Mouse (Mus musculus) mature B cell (primary cell): ENCODE data around the gene Tmem206.

Source experiments
- in situ Hi-C: fragments of 300-500 bp; cut with MboI; formaldehyde crosslinking; loops from 2 replicates; pipeline ENCODE4 v1.14.3; 2019

Tmem206 gene

GRCm38 (mm10) chr1:191325726-191326232, at the start of gene Tmem206:
Tmem206 (plus strand) TSS chr1:191325912.
- in situ Hi-C loops: no loop called here

- in situ Hi-C loops: no loop called here
Measured at GRCm38 (mm10) chr1:191276181-191276580, 49.5 kb upstream of the Tmem206 start.

GRCm38 (mm10) chr1:191277549-191278059, 48.1 kb upstream of the Tmem206 start:
- in situ Hi-C loops: no loop called here

- in situ Hi-C loops: no loop called here
Measured at GRCm38 (mm10) chr1:191278324-191278723, 47.4 kb upstream of the Tmem206 start.

- in situ Hi-C loops: no loop called here
Measured at GRCm38 (mm10) chr1:191281171-191281570, 44.5 kb upstream of the Tmem206 start.

- in situ Hi-C loops: no loop called here
Measured at GRCm38 (mm10) chr1:191282319-191282718, 43.4 kb upstream of the Tmem206 start.

GRCm38 (mm10) chr1:191283110-191284040, 42.3 kb upstream of the Tmem206 start:
- in situ Hi-C loops: no loop called here

GRCm38 (mm10) chr1:191284502-191284901, 41.2 kb upstream of the Tmem206 start:
- in situ Hi-C loops: no loop called here

- in situ Hi-C loops: no loop called here
Measured at GRCm38 (mm10) chr1:191288762-191289161, 37.0 kb upstream of the Tmem206 start.

GRCm38 (mm10) chr1:191292348-191292747, 33.4 kb upstream of the Tmem206 start:
- in situ Hi-C loops: no loop called here

GRCm38 (mm10) chr1:191293051-191293450, 32.7 kb upstream of the Tmem206 start:
- in situ Hi-C loops: no loop called here

- in situ Hi-C loops: no loop called here
Measured at GRCm38 (mm10) chr1:191293996-191294795, 31.5 kb upstream of the Tmem206 start.

GRCm38 (mm10) chr1:191295784-191296183, 29.9 kb upstream of the Tmem206 start:
- in situ Hi-C loops: no loop called here

GRCm38 (mm10) chr1:191296445-191296844, 29.3 kb upstream of the Tmem206 start:
- in situ Hi-C loops: no loop called here

- in situ Hi-C loops: no loop called here
Measured at GRCm38 (mm10) chr1:191298304-191298703, 27.4 kb upstream of the Tmem206 start.

GRCm38 (mm10) chr1:191299215-191299942, 26.3 kb upstream of the Tmem206 start:
- in situ Hi-C loops: no loop called here

GRCm38 (mm10) chr1:191301903-191302302, 23.8 kb upstream of the Tmem206 start:
- in situ Hi-C loops: no loop called here

GRCm38 (mm10) chr1:191303736-191304135, 22.0 kb upstream of the Tmem206 start:
- in situ Hi-C loops: no loop called here

- in situ Hi-C loops: no loop called here
Measured at GRCm38 (mm10) chr1:191304216-191304615, 21.5 kb upstream of the Tmem206 start.

GRCm38 (mm10) chr1:191305610-191306009, 20.1 kb upstream of the Tmem206 start:
- in situ Hi-C loops: no loop called here

- in situ Hi-C loops: no loop called here
Measured at GRCm38 (mm10) chr1:191306316-191306715, 19.4 kb upstream of the Tmem206 start.
